Mouse (Mus musculus) neural tube, embryonic 14.5 days (tissue): ENCODE results near the gene Tpx2. TPM values are rescaled to one million over a fixed set of nuclear protein-coding genes. Genes with fewer than 3 reads are reported as not detected.

Experiments
- ATAC-seq: fragments of 200-750 bp; cut with Nextera tagmentation; 2 replicates; pipeline ENCODE4 v1.8.0; 2017; ENCODE audit warnings: low read depth, mild to moderate bottlenecking, moderate TSS enrichment, moderate library complexity
- H3K27ac ChIP-seq: fragments of 300-500 bp; sonication (generic); 2 replicates; pipeline ENCODE4 v1.5.1; 2014; ENCODE audit warnings: low read depth, mild to moderate bottlenecking, control low read depth, low read length, moderate library complexity, mixed read lengths
- H3K27me3 ChIP-seq: fragments of 300-500 bp; sonication (generic); 2 replicates; pipeline ENCODE4 v1.6.1; 2014; ENCODE audit warnings: low read length; ENCODE audit not compliant: control insufficient read depth, insufficient read depth
- H3K36me3 ChIP-seq: fragments of 300-500 bp; sonication (generic); 2 replicates; pipeline ENCODE4 v1.6.1; 2014; ENCODE audit warnings: low read length, mixed read lengths; ENCODE audit not compliant: control insufficient read depth, insufficient read depth
- H3K4me1 ChIP-seq: fragments of 300-500 bp; sonication (generic); 2 replicates; pipeline ENCODE4 v1.6.1; 2014; ENCODE audit warnings: low read length; ENCODE audit not compliant: control insufficient read depth, insufficient read depth
- H3K4me2 ChIP-seq: fragments of 300-500 bp; sonication (generic); 2 replicates; pipeline ENCODE4 v1.6.1; 2014; ENCODE audit warnings: mild to moderate bottlenecking, low read depth, low read length, control low read depth
- H3K4me3 ChIP-seq: fragments of 300-500 bp; sonication (generic); 2 replicates; pipeline ENCODE4 v1.5.1; 2014; ENCODE audit warnings: low read depth, low read length, control low read depth, mixed read lengths
- H3K9ac ChIP-seq: fragments of 300-500 bp; sonication (generic); replicated peaks from 2 replicates; pipeline ENCODE4 v1.6.1; 2014; ENCODE audit warnings: low read depth, mild to moderate bottlenecking, control low read depth, low read length, mixed read lengths
- H3K9me3 ChIP-seq: fragments of 300-500 bp; sonication (generic); 2 replicates; pipeline ENCODE4 v1.6.1; 2016; ENCODE audit warnings: low read length; ENCODE audit not compliant: control insufficient read depth
- WGBS: fragments of 180-500 bp; shearing (Covaris S2); extraction: QIAGEN DNeasy Blood & Tissue Kit; methylation state at CpG from one replicate; pipeline ENCODE4 v1.1.7; 2014; 5-methylcytosine and 5-hydroxymethylcytosine counted together
- polyA plus RNA-seq: library from polyadenylated mRNA; unstranded; fragments of >200 nt; fragmentation: Nextera tagmentation; extraction: Ambion mirVana; gene quantifications from 2 replicates; pipeline ENCODE4 v1.2.1, GENCODE M21; 2014

Tpx2 gene
- polyA plus RNA-seq, 1 experiment from 2014 or later: 7.5 TPM

DNA sequence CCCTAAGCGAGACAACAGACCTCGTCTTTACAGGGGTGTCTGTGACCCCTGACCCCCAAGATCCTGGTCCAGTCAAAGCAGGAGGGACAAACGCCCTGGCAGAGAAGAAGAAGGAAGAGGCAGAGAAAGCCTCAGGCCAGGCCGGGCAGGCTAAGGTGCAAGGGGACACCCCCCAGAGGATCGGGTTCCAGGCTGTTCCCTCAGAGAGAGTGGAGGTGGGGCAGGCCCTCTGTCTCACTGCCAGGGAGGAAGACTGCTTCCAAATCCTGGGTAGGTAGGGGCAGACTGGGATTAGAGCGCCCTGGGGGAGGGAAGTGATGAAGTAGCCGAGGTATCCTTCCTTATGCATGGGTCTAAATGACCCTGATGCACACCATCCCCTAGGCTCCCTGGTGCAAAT, 65.7 kb downstream of the Tpx2 start:
- 52% methylated on average over 7 of the region's 7 CpGs for WGBS
- H3K4me1 ChIP-seq: no peaks in the 10 kb centered on the region
- no peak overlapping the region for H3K4me3 ChIP-seq
- no peak for ATAC-seq
- no peak overlapping the region for H3K4me2 ChIP-seq
- no peak overlapping the region for H3K9ac ChIP-seq
- H3K9me3 ChIP-seq: no peaks in the 10 kb centered on the region
- H3K27ac ChIP-seq: no peak overlapping the region
- no peaks in the 10 kb centered on the region for H3K36me3 ChIP-seq
- H3K27me3 ChIP-seq: peaks cover 5% of the 10 kb centered on the region; the same call in 1 of the 2 replicates

DNA sequence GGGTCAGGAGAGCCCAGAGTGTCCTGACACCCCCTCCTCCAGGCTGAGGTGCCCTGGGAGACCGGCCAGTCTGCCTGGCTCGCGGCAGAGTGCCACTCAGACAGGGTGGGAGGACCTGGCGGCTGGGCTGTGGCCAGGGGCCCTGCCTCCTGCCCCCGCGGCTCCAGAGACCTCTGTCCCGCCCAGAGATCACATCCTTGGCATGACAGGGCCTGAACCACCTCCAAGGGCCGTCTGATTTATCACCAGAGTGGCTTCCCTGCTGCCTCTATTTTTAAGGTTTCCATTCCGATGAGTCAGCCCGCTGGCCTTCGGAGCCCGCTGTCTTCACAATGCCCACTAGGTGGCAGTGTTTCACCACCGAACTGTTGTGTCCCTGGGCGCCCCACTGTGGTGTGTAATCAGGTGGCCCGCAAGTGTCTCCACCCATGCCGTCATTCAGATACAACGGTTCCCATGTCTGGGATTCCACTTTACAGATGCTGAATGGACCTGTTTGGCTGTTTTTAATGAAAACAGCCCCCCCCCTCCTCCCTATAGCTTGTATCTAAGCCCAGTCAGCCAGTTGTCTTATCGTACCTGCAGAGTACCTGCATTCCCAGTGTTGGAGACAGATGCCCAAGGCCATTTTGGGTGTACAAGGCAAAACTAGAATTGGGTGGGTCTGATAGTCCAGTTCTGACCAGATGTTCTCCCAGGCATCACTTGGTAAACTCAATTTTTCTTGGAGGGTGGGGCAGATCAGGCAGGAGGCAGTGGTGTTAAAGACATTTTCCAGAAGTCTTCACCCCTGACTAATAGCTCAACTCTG, 66.8 kb downstream of the Tpx2 start:
- Histone ChIP-seq H3K27me3 (peaks cover 5% of the 10 kb centered on the region; the same call in 1 of the 2 replicates), H3K9me3 (no peaks in the 10 kb centered on the region), H3K9ac (0 out of 2 replicates have a peak overlapping the region, but pooled peaks have one; percentile 28), H3K36me3 (no peaks in the 10 kb centered on the region), H3K4me1 (no peaks in the 10 kb centered on the region), H3K27ac (no peak overlapping the region), H3K4me2 (peak overlapping the region; percentile 48), H3K4me3 (no peak overlapping the region; the same call in 1 of the 2 replicates)
- peak; percentile 80 for ATAC-seq
- WGBS: 5% methylated on average over 18 of the region's 18 CpGs

DNA sequence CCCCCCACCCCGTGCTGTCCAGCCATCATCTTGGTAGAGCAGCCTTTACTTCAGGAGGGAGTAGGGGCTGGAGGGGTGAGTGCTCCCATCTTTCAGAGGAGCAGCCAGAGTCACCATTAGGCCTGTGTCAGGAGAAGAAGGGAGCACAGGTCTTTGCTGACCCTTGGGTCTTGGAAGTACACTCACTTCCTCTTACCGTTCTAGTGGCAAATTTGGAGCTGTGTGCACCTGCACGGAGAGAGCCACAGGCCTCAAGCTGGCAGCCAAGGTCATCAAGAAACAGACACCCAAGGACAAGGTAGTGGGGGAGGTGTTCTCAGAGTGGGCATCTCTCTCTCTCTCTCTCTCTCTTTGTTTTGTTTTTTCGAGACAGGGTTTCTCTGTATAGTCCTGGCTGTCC, 67.7 kb downstream of the Tpx2 start:
- H3K27me3 ChIP-seq: peaks cover 5% of the 10 kb centered on the region; the same call in 1 of the 2 replicates
- no peak overlapping the region for H3K4me2 ChIP-seq
- no peaks in the 10 kb centered on the region for H3K36me3 ChIP-seq
- no peaks in the 10 kb centered on the region for H3K4me1 ChIP-seq
- no peak overlapping the region for H3K4me3 ChIP-seq
- no peaks in the 10 kb centered on the region for H3K9me3 ChIP-seq
- ATAC-seq: no peak
- H3K9ac ChIP-seq: no peak overlapping the region
- no peak overlapping the region for H3K27ac ChIP-seq
- WGBS: 81% methylated on average over 4 of the region's 4 CpGs

DNA sequence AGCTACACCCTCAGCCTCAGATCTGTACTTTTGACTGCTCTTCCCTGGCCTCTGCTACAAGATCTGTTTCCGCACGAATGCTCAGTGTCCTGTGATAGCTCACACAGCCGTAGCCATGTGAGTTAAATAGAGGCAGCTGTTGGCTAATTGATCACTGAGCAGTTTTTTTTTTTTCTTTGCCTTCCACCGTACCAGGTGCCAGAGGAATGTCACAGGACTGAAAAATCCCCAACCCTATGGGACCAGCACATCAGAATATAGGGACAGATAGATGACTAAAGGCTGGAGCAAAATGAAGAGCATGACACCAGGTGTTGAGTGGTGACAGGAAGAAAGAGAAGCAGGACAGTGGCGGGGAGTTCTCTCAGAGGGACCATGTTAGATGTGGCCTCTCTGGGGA, 68.3 kb downstream of the Tpx2 start:
- no peak for ATAC-seq
- no peak overlapping the region for H3K4me2 ChIP-seq
- no peak overlapping the region for H3K9ac ChIP-seq
- WGBS: 63% methylated on average over 5 of the region's 5 CpGs
- H3K9me3 ChIP-seq: no peaks in the 10 kb centered on the region
- H3K27me3 ChIP-seq: peaks cover 5% of the 10 kb centered on the region; the same call in 1 of the 2 replicates
- no peaks in the 10 kb centered on the region for H3K4me1 ChIP-seq
- H3K27ac ChIP-seq: no peak overlapping the region
- no peaks in the 10 kb centered on the region for H3K36me3 ChIP-seq
- no peak overlapping the region for H3K4me3 ChIP-seq

DNA sequence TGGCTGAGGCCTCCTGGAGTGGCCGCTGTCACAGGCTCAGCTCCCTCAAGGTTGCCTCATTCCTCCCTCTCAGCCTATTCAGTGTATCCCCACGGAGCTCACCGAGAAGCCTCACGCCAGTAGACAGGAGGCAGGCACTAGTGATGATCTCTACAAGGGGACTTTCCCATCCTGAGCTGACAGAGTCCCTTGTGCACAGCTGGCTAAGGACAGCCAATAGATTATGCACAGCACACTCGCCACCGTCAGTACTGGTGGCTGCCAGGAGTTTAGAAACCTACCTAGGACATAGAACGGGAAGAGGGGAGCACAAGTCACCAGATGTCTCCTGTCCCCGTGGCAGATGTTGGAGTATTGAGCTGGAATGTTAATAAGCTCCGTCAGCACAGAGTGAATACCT, 69.9 kb downstream of the Tpx2 start:
- Histone ChIP-seq H3K4me3 (no peak overlapping the region), H3K9ac (no peak overlapping the region), H3K27me3 (peaks cover 5% of the 10 kb centered on the region; the same call in 1 of the 2 replicates), H3K27ac (no peak overlapping the region), H3K4me2 (no peak overlapping the region), H3K4me1 (no peaks in the 10 kb centered on the region), H3K9me3 (no peaks in the 10 kb centered on the region), H3K36me3 (no peaks in the 10 kb centered on the region)
- no peak for ATAC-seq
- 53% methylated on average over 9 of the region's 9 CpGs for WGBS

DNA sequence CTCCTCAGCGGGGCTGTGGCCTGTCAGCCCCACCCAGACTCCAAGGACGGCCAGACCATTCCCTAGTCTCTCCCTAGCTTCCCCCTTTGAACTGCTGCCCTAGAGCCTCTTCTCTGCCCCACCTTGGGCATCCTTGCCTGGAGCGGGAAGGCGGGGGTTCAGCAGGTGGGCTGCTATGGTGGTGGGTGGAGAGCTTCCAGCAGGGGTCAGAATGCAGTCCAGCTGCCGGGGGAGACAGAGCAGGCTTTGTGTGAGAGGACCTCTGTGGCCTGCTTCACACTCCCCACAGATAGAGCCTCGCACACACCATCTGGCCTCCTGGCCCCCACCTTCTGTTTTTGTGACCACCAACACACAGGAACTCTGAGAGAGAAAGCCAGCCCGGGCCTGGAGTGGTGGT, 74.6 kb downstream of the Tpx2 start:
- no peak overlapping the region for H3K4me2 ChIP-seq
- H3K36me3 ChIP-seq: no peaks in the 10 kb centered on the region
- H3K4me1 ChIP-seq: no peaks in the 10 kb centered on the region
- 36% methylated on average over 7 of the region's 7 CpGs for WGBS
- H3K9me3 ChIP-seq: no peaks in the 10 kb centered on the region
- no peak for ATAC-seq
- no peak overlapping the region for H3K4me3 ChIP-seq
- no peak overlapping the region for H3K9ac ChIP-seq
- no peaks in the 10 kb centered on the region for H3K27me3 ChIP-seq
- H3K27ac ChIP-seq: no peak overlapping the region

DNA sequence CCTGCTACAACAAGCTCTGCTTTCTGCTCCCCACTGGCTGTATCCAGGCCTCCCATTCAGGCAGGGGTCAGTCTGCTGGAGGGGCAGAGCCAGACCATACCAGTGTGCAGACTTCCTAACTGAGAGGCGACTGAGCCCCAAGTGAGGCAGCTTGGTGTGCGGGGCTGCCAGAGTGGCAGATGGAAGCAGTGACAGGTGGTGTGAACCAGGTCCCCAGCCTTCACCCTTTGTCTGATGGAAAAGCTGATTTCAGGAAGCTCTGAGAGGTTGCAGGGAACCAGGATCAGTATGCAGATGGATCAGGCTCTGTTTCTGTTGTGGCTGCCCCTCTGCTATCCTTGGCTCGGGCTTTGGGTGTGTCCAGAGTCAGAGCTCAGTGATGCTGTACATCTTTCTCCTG, 75.9 kb downstream of the Tpx2 start:
- Histone ChIP-seq H3K27me3 (no peaks in the 10 kb centered on the region), H3K36me3 (no peaks in the 10 kb centered on the region), H3K27ac (no peak overlapping the region), H3K4me3 (no peak overlapping the region), H3K9me3 (no peaks in the 10 kb centered on the region), H3K4me1 (no peaks in the 10 kb centered on the region), H3K4me2 (no peak overlapping the region), H3K9ac (no peak overlapping the region)
- 87% methylated on average over 3 of the region's 3 CpGs for WGBS
- no peak for ATAC-seq

DNA sequence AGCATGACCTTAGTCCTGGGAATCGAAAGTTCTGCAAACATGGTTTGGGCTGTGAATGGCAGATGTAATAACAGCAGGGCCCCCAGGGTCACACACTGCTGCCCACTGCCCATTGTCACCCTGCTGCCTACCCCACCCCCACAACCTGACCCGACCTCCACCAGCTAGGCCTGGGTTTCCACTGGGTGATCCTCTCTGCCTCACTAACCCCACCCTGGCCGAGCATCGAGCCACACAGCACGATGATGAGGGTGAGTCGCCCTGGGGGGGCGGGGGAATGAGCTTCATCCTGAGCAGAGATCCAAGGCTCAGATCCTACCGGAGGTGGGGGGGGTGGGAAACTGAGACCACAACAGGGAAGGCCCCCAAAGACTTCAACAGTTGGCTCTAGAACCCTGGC, 76.4 kb downstream of the Tpx2 start:
- no peaks in the 10 kb centered on the region for H3K9me3 ChIP-seq
- H3K36me3 ChIP-seq: no peaks in the 10 kb centered on the region
- H3K9ac ChIP-seq: no peak overlapping the region
- no peak overlapping the region for H3K4me3 ChIP-seq
- H3K4me2 ChIP-seq: no peak overlapping the region
- no peaks in the 10 kb centered on the region for H3K4me1 ChIP-seq
- H3K27ac ChIP-seq: no peak overlapping the region
- ATAC-seq: no peak
- no peaks in the 10 kb centered on the region for H3K27me3 ChIP-seq
- 64% methylated on average over 8 of the region's 8 CpGs for WGBS

DNA sequence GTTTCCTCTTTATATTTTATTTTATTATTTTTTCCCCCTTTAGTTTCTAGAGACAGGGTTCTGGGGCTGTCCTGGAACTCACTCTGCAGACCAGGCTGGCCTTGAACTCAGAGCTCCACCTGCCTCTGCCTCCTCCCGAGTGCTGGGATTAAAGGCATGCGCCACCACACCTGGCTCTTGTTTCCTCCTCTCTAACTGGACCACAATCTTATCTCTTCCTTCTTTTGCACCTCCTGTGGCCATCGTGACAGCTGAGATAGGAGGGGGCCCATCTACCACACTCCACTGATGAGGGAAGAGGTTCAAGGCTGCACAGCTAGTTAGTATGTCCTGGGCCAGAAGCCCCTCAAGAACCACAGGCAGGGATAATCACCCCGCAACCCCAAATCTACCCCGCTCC, 76.8 kb downstream of the Tpx2 start:
- no peaks in the 10 kb centered on the region for H3K4me1 ChIP-seq
- no peak for ATAC-seq
- no peak overlapping the region for H3K4me2 ChIP-seq
- H3K4me3 ChIP-seq: no peak overlapping the region
- no peaks in the 10 kb centered on the region for H3K9me3 ChIP-seq
- no peak overlapping the region for H3K9ac ChIP-seq
- WGBS: 88% methylated on average over 5 of the region's 5 CpGs
- no peak overlapping the region for H3K27ac ChIP-seq
- H3K36me3 ChIP-seq: no peaks in the 10 kb centered on the region
- H3K27me3 ChIP-seq: no peaks in the 10 kb centered on the region
